Mouse (Mus musculus): Measurements from ENCODE around the gene Ciart. TPM values are rescaled to one million over a fixed set of nuclear protein-coding genes. Genes with fewer than 3 reads are reported as not detected.

Ciart gene
- polyA plus RNA-seq (2012; rRNA removed): 0.72 and 0.74 TPM in 2 replicates

GRCm38 (mm10) chr3:95881979-95882815 is at the start of gene Ciart:
TSS of gene Ciart (minus strand) at chr3:95882251.
- TF ChIP-seq CTCF (IDR thresholded peaks at IDR 0.05; ENCODE audit: extremely low read depth, insufficient read length, insufficient replicate concordance, low read depth, low read length) (no peak), POLR2A (IDR thresholded peaks at IDR 0.05; ENCODE audit: low read depth, low read length) (peak; percentile 41; the same call in 1 of the 2 replicates)
- Histone ChIP-seq H3K4me1 (ENCODE audit: control insufficient read depth, insufficient read depth, insufficient read length, low read length) (peaks cover 17% of the 10 kb centered on the region; the same call in 1 of the 2 replicates), H3K27ac (ENCODE audit: insufficient read depth, low read depth, low read length) (peak within 1 kb of the TSS; percentile 84), H3K36me3 (ENCODE audit: control insufficient read depth, insufficient read depth, low read length) (no peaks in the 10 kb centered on the region), H3K4me3 (ENCODE audit: low read depth, low read length) (peak within 1 kb of the TSS; percentile 75), H3K27me3 (ENCODE audit: control insufficient read depth, insufficient read depth, low read length) (no peaks in the 10 kb centered on the region)
- under 1% methylated on average over 66 of the region's 66 CpGs for WGBS

- Histone ChIP-seq H3K27ac (ENCODE audit: insufficient read depth, low read depth, low read length) (no peak overlapping the region), H3K4me3 (ENCODE audit: low read depth, low read length) (no peak overlapping the region), H3K4me1 (ENCODE audit: control insufficient read depth, insufficient read depth, insufficient read length, low read length) (peaks cover 3% of the 10 kb centered on the region; the same call in 1 of the 2 replicates), H3K27me3 (ENCODE audit: control insufficient read depth, insufficient read depth, low read length) (no peaks in the 10 kb centered on the region), H3K36me3 (ENCODE audit: control insufficient read depth, insufficient read depth, low read length) (peaks cover 13% of the 10 kb centered on the region)
- TF ChIP-seq CTCF (IDR thresholded peaks at IDR 0.05; ENCODE audit: extremely low read depth, insufficient read length, insufficient replicate concordance, low read depth, low read length) (no peak), POLR2A (IDR thresholded peaks at IDR 0.05; ENCODE audit: low read depth, low read length) (no peak)
- WGBS: 86% methylated on average over 1 of the region's 1 CpGs
Measured at GRCm38 (mm10) chr3:95931471-95931870, 49.4 kb upstream of the Ciart start.

GRCm38 (mm10) chr3:95930471-95930789 is 48.4 kb upstream of the Ciart start:
- H3K27ac ChIP-seq (ENCODE audit: insufficient read depth, low read depth, low read length): no peak overlapping the region; the same call in 1 of the 2 replicates

GRCm38 (mm10) chr3:95929581-95930470 is 47.8 kb upstream of the Ciart start:
- no peak; the same call in 1 of the 2 replicates for TF ChIP-seq POLR2A (IDR thresholded peaks at IDR 0.05; ENCODE audit: low read depth, low read length)
- Histone ChIP-seq H3K27ac (ENCODE audit: insufficient read depth, low read depth, low read length) (peak overlapping the region; percentile 30), H3K4me1 (ENCODE audit: control insufficient read depth, insufficient read depth, insufficient read length, low read length) (peaks cover 3% of the 10 kb centered on the region; the same call in 1 of the 2 replicates), H3K36me3 (ENCODE audit: control insufficient read depth, insufficient read depth, low read length) (peaks cover 5% of the 10 kb centered on the region), H3K4me3 (ENCODE audit: low read depth, low read length) (peak overlapping the region; percentile 64), H3K27me3 (ENCODE audit: control insufficient read depth, insufficient read depth, low read length) (no peaks in the 10 kb centered on the region)
- under 1% methylated on average over 104 of the region's 105 CpGs for WGBS

More at GRCm38 (mm10) chr3:95930471-95930789, 48.4 kb upstream of the Ciart start:
- H3K4me1 ChIP-seq (ENCODE audit: control insufficient read depth, insufficient read depth, insufficient read length, low read length): peaks cover 3% of the 10 kb centered on the region; the same call in 1 of the 2 replicates
- peak overlapping the region; percentile 64 for H3K4me3 ChIP-seq (ENCODE audit: low read depth, low read length)
- H3K27me3 ChIP-seq (ENCODE audit: control insufficient read depth, insufficient read depth, low read length): no peaks in the 10 kb centered on the region
- 2% methylated on average over 5 of the region's 5 CpGs for WGBS
- peaks cover 10% of the 10 kb centered on the region for H3K36me3 ChIP-seq (ENCODE audit: control insufficient read depth, insufficient read depth, low read length)
- TF ChIP-seq CTCF (IDR thresholded peaks at IDR 0.05; ENCODE audit: extremely low read depth, insufficient read length, insufficient replicate concordance, low read depth, low read length) (no peak), POLR2A (IDR thresholded peaks at IDR 0.05; ENCODE audit: low read depth, low read length) (no peak)

GRCm38 (mm10) chr3:95928658-95929503 is 46.8 kb upstream of the Ciart start, which contains the start of gene Anp32e:
TSS of gene Anp32e (plus strand) at chr3:95929246.
- whole genome bisulfite sequencing: under 1% methylated on average over 49 of the region's 49 CpGs
- TF ChIP-seq CTCF (IDR thresholded peaks at IDR 0.05; ENCODE audit: extremely low read depth, insufficient read length, insufficient replicate concordance, low read depth, low read length): no peak
- TF ChIP-seq POLR2A (IDR thresholded peaks at IDR 0.05; ENCODE audit: low read depth, low read length): peak; percentile 95
- Histone ChIP-seq H3K4me1 (ENCODE audit: control insufficient read depth, insufficient read depth, insufficient read length, low read length) (peaks cover 3% of the 10 kb centered on the region; the same call in 1 of the 2 replicates), H3K27ac (ENCODE audit: insufficient read depth, low read depth, low read length) (peak within 1 kb of the TSS; percentile 30), H3K36me3 (ENCODE audit: control insufficient read depth, insufficient read depth, low read length) (no peaks in the 10 kb centered on the region), H3K4me3 (ENCODE audit: low read depth, low read length) (peak within 1 kb of the TSS; percentile 71), H3K27me3 (ENCODE audit: control insufficient read depth, insufficient read depth, low read length) (no peaks in the 10 kb centered on the region)

GRCm38 (mm10) chr3:95928261-95928657 is 46.2 kb upstream of the Ciart start:
- no peak for TF ChIP-seq CTCF (IDR thresholded peaks at IDR 0.05; ENCODE audit: extremely low read depth, insufficient read length, insufficient replicate concordance, low read depth, low read length)
- TF ChIP-seq POLR2A (IDR thresholded peaks at IDR 0.05; ENCODE audit: low read depth, low read length): no peak
- H3K27ac ChIP-seq (ENCODE audit: insufficient read depth, low read depth, low read length): no peak overlapping the region
- 38% methylated on average over 6 of the region's 6 CpGs for WGBS
- H3K27me3 ChIP-seq (ENCODE audit: control insufficient read depth, insufficient read depth, low read length): no peaks in the 10 kb centered on the region
- H3K36me3 ChIP-seq (ENCODE audit: control insufficient read depth, insufficient read depth, low read length): no peaks in the 10 kb centered on the region
- peaks cover 3% of the 10 kb centered on the region; the same call in 1 of the 2 replicates for H3K4me1 ChIP-seq (ENCODE audit: control insufficient read depth, insufficient read depth, insufficient read length, low read length)
- peak overlapping the region; percentile 71 for H3K4me3 ChIP-seq (ENCODE audit: low read depth, low read length)

All from small intestine, adult 2 months (tissue).